Mouse (Mus musculus): ENCODE measurements around the gene Ccdc120. TPM values are rescaled to one million over a fixed set of nuclear protein-coding genes. Genes with fewer than 3 reads are reported as not detected.

The Ccdc120 gene
- polyA plus RNA-seq, 1 experiment from 2014 or later: 4.1 TPM

GRCm38 (mm10) chrX:7688321-7688720, 62.4 kb downstream of the Ccdc120 start:
- Histone ChIP-seq H3K4me2 (no peak overlapping the region), H3K36me3 (no peaks in the 10 kb centered on the region), H3K4me1 (replicated peaks) (no peaks in the 10 kb centered on the region), H3K9ac (no peak overlapping the region), H3K9me3 (replicated peaks) (no peaks in the 10 kb centered on the region), H3K27ac (no peak overlapping the region), H3K4me3 (no peak overlapping the region), H3K27me3 (no peaks in the 10 kb centered on the region)
- no peak for ATAC-seq (replicated peaks; ENCODE audit: insufficient number of reproducible peaks, insufficient read depth, low FRiP score, low read depth)
- WGBS: 88% methylated on average over 2 of the region's 2 CpGs

Other genes with a start within 250 kb of the Ccdc120 start
- gene Foxp3, start 177.3 kb downstream of the Ccdc120 start, polyA plus RNA-seq (2015; fragmentation: Nextera tagmentation; extraction: Ambion mirVana): 0.18 TPM in 1 of 2 replicates, not detected in the other
- 1.7 and 2.0 TPM in 2 replicates for gene Ppp1r3f, start 176.6 kb downstream of the Ccdc120 start, polyA plus RNA-seq (2015; fragmentation: Nextera tagmentation; extraction: Ambion mirVana)
- gene Ccdc22, start 145.4 kb downstream of the Ccdc120 start, polyA plus RNA-seq (2015; fragmentation: Nextera tagmentation; extraction: Ambion mirVana): 16.4 and 21.4 TPM in 2 replicates
- gene Cacna1f, start 143.8 kb downstream of the Ccdc120 start, polyA plus RNA-seq (2015; fragmentation: Nextera tagmentation; extraction: Ambion mirVana): not detected in 2 replicates
- 0.64 and 2.8 TPM in 2 replicates for gene Syp, start 112.4 kb downstream of the Ccdc120 start, polyA plus RNA-seq (2015; fragmentation: Nextera tagmentation; extraction: Ambion mirVana)
- gene Prickle3, start 93.6 kb downstream of the Ccdc120 start, polyA plus RNA-seq (2015; fragmentation: Nextera tagmentation; extraction: Ambion mirVana): 8.0 and 10.6 TPM in 2 replicates
- gene Plp2, start 79.5 kb downstream of the Ccdc120 start, polyA plus RNA-seq (2015; fragmentation: Nextera tagmentation; extraction: Ambion mirVana): 129 and 145 TPM in 2 replicates
- 0.69 and 1.2 TPM in 2 replicates for gene Magix, start 69.7 kb downstream of the Ccdc120 start, polyA plus RNA-seq (2015; fragmentation: Nextera tagmentation; extraction: Ambion mirVana)
- 27.0 and 28.2 TPM in 2 replicates for gene Gpkow, start 53.8 kb downstream of the Ccdc120 start, polyA plus RNA-seq (2015; fragmentation: Nextera tagmentation; extraction: Ambion mirVana)
- gene Wdr45, start 36.6 kb downstream of the Ccdc120 start, polyA plus RNA-seq (2015; fragmentation: Nextera tagmentation; extraction: Ambion mirVana): 25.4 and 33.7 TPM in 2 replicates
- gene Gm45208, start 28.7 kb downstream of the Ccdc120 start, polyA plus RNA-seq (2015; fragmentation: Nextera tagmentation; extraction: Ambion mirVana): 1.2 TPM in 1 of 2 replicates, not detected in the other
- 30.5 and 39.4 TPM in 2 replicates for gene Praf2, start 22.5 kb downstream of the Ccdc120 start, polyA plus RNA-seq (2015; fragmentation: Nextera tagmentation; extraction: Ambion mirVana)
- gene Tfe3, start 11.7 kb upstream of the Ccdc120 start, polyA plus RNA-seq (2015; fragmentation: Nextera tagmentation; extraction: Ambion mirVana): 16.6 and 21.7 TPM in 2 replicates
- 25.9 and 31.1 TPM in 2 replicates for gene Gripap1, start 38.9 kb upstream of the Ccdc120 start, polyA plus RNA-seq (2015; fragmentation: Nextera tagmentation; extraction: Ambion mirVana)
- 0.69 and 1.0 TPM in 2 replicates for gene Kcnd1, start 71.4 kb upstream of the Ccdc120 start, polyA plus RNA-seq (2015; fragmentation: Nextera tagmentation; extraction: Ambion mirVana)
- gene Otud5, start 90.5 kb upstream of the Ccdc120 start, polyA plus RNA-seq (2015; fragmentation: Nextera tagmentation; extraction: Ambion mirVana): 24.7 and 31.7 TPM in 2 replicates
- gene Pim2, start 127.4 kb upstream of the Ccdc120 start, polyA plus RNA-seq (2015; fragmentation: Nextera tagmentation; extraction: Ambion mirVana): 4.5 and 6.3 TPM in 2 replicates
- 22.3 and 32.0 TPM in 2 replicates for gene Slc35a2, start 133.1 kb upstream of the Ccdc120 start, polyA plus RNA-seq (2015; fragmentation: Nextera tagmentation; extraction: Ambion mirVana)
- 72.8 and 77.9 TPM in 2 replicates for gene Pqbp1, start 148.4 kb upstream of the Ccdc120 start, polyA plus RNA-seq (2015; fragmentation: Nextera tagmentation; extraction: Ambion mirVana)
- 102 and 124 TPM in 2 replicates for gene Timm17b, start 148.5 kb upstream of the Ccdc120 start, polyA plus RNA-seq (2015; fragmentation: Nextera tagmentation; extraction: Ambion mirVana)
- not detected in 2 replicates for gene Gm10491, start 156.9 kb upstream of the Ccdc120 start, polyA plus RNA-seq (2015; fragmentation: Nextera tagmentation; extraction: Ambion mirVana)
- gene Gm10490, start 158.6 kb upstream of the Ccdc120 start, polyA plus RNA-seq (2015; fragmentation: Nextera tagmentation; extraction: Ambion mirVana): not detected in 2 replicates
- 0.39 and 3.3 TPM in 2 replicates for gene Pcsk1n, start 168.9 kb upstream of the Ccdc120 start, polyA plus RNA-seq (2015; fragmentation: Nextera tagmentation; extraction: Ambion mirVana)
- gene Eras, start 177.7 kb upstream of the Ccdc120 start, polyA plus RNA-seq (2015; fragmentation: Nextera tagmentation; extraction: Ambion mirVana): not detected in 2 replicates
- gene Hdac6, start 197.0 kb upstream of the Ccdc120 start, polyA plus RNA-seq (2015; fragmentation: Nextera tagmentation; extraction: Ambion mirVana): 21.4 and 28.6 TPM in 2 replicates
- gene Gata1, start 227.2 kb upstream of the Ccdc120 start, polyA plus RNA-seq (2015; fragmentation: Nextera tagmentation; extraction: Ambion mirVana): 0.57 and 2.4 TPM in 2 replicates

All from heart, embryonic 15.5 days (tissue).